Mouse (Mus musculus) heart, postnatal 14 days (tissue): ENCODE results near the gene Crkl. TPM values are rescaled to one million over a fixed set of nuclear protein-coding genes. Genes with fewer than 3 reads are reported as not detected.

Source experiments
- DNase-seq, 2 experiments: peaks; one replicate each; pipeline ENCODE4 v3.0.0; 2021 to 2022
- intact Hi-C: fragments of 180-260 bp; cut with DNase I; formaldehyde crosslinking; loops from one replicate; pipeline ENCODE4 v1.15.1; 2025
- long read RNA-seq, 2 experiments: library from polyadenylated mRNA; stranded (forward); transcript quantifications; one replicate each; pipeline ENCODE4 v2.0.0; 2021
- total RNA-seq, 2 experiments: library from RNA; stranded (reverse); gene quantifications; 2 replicates each; pipeline ENCODE4 v1.2.3; 2021

Gene Crkl
- total RNA-seq: 10 to 100 TPM; 25.2 to 28.9 TPM
- long read RNA-seq, experiment 1, full-length matches to known transcripts: 19 of 22 reads
- long read RNA-seq, experiment 1, partial matches to known transcripts: 0 of 22 reads
- long read RNA-seq, experiment 1, other reads (novel, unspliced or antisense): 3 of 22 reads
- long read RNA-seq, experiment 2, full-length matches to known transcripts: 8 of 11 reads
- long read RNA-seq, experiment 2, partial matches to known transcripts: 0 of 11 reads
- long read RNA-seq, experiment 2, other reads (novel, unspliced or antisense): 3 of 11 reads

DNA sequence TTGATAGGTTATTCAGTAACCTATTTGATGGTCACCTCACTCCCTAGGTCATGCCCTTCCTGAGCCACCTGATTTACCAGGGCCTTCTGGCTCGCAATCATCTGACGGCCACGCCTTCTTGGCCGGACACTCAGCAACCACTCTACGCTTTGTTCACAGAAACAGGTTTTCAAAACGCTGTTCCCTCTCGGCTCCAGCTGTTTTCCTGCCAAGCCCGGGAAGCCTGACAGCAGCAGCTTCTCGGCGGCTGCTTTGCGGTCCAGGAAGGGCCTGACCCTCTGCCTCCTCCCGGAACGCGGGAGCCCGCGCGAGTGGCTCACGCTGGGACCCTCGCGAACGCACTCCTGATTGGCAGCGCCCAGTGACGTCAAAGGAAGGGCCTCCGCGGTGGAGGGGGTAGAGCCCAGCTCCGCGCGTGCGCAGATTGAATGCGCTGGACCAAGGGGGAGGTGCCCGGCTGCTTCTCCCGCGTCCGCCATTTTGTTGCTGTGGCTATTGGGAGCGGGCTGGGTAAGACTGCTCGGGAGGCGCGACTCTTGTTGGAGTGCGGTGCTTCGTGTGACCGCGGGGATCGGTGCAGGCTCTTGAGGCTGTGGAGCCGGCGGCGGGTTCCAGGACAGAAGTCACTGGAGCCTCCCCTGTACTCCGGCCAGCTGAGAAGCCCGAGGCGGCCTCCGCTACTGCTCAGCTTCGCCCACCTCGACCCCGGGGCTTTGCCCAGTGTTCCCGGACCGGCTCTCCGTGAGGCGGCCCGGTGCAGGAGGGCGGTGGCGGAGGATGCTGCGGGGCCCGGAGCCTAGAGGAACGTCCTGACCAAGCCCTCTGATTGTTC is at the start of gene Crkl:
Gene Crkl (plus strand): TSS at position 447 of the 832 bp plus-strand sequence.
- DNase-seq: peak; percentile 98 to 99
- intact Hi-C loops: loop anchor here (2.0 to 5.0 kb wide), 2 partner anchors 44 to 57 kb away; partner anchors contain the start of genes Lztr1, Pi4ka and Snap29

DNA sequence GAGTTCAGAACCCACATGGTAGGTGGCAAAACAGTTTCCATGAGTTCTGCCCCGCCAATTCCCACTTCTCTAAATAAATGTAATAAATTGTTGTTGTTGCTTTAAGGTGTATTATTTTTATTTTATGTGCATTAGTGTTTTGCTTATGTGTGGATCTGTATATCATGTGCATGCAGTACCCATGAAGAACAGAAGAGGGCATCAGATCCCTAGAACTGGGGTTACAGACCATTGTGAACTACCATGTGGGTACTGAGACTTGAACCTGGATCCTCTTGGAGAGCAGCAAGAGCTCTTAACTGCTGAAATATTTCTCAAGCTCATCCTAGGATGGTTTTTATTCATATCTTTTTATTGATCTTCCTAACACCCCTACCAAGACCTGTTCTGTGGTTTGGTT is 48.9 kb upstream of the Crkl start:
- intact Hi-C loops: loop anchor here (5.0 kb wide), 1 partner anchor 214 kb away; the partner anchor contains the start of gene Smpd4
- peak; percentile 11 to 53 for DNase-seq

DNA sequence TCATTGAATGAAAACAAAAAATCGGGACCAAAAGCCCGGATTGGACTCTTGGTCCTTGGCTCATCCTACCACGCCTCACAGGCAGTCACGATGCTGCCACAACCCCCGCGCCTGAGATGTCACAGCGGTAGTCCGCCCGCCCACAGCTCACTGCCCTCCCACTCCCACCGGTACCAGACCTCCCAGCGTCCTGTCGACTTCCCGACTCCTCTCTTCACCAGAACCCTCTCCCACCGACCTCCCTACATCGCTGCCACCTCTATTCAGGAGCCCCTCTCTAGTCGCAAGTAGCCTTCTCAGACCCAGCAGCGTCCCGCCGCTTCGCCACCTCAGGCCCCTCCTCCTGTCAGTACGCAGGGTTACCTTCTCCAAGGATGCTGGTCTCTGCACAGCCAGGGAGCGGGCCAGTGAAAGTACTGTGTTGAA is 46.5 kb upstream of the Crkl start:
- DNase-seq: peak; percentile 65 to 70
- intact Hi-C loops: loop anchor here (5.0 kb wide), 3 partner anchors 47 to 127 kb away; partner anchors contain the start of genes Crkl, Lztr1 and Thap7

DNA sequence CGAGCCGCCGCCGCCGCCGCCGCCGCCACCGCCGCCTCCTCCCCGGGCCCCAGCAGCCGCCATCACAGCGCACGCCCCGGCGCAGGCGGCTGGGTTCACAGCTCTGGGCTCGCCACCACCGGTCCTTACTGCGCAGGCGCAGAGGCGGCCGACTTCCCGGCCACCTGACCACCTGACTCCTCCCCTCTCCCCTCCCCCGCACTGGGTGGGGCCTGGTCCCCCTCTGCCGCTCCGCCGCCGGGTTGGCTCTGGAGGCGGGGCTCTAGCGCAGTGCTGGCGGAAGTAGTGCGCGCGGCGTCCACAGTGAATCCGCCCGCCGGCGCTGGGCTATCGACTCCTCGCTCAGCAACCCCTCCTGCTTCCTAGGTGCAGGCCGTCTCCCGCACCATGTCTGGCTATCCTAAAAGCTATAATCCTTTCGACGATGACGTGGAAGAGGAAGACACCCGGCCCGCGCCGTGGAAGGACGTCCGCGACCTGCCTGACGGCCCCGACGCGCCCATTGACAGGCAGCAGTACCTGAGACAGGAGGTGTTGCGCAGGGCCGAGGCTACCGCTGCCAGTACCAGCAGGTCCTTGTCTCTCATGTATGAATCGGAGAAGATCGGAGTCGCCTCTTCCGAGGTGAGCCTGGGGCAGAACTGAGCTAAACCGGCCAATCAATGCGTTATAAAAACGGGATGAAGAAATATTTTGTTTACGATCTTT is 45.9 kb upstream of the Crkl start, which contains the start of the genes Snap29 and Pi4ka:
Gene Snap29 (plus strand): TSS at position 251 of the 708 bp plus-strand sequence.
Gene Pi4ka (minus strand): TSS at position 579 of the 708 bp plus-strand sequence.
- intact Hi-C loops: loop anchor here (5.0 kb wide), 3 partner anchors 46 to 126 kb away; partner anchors contain the start of genes Crkl, Lztr1 and Thap7
- DNase-seq: peak; percentile 100

DNA sequence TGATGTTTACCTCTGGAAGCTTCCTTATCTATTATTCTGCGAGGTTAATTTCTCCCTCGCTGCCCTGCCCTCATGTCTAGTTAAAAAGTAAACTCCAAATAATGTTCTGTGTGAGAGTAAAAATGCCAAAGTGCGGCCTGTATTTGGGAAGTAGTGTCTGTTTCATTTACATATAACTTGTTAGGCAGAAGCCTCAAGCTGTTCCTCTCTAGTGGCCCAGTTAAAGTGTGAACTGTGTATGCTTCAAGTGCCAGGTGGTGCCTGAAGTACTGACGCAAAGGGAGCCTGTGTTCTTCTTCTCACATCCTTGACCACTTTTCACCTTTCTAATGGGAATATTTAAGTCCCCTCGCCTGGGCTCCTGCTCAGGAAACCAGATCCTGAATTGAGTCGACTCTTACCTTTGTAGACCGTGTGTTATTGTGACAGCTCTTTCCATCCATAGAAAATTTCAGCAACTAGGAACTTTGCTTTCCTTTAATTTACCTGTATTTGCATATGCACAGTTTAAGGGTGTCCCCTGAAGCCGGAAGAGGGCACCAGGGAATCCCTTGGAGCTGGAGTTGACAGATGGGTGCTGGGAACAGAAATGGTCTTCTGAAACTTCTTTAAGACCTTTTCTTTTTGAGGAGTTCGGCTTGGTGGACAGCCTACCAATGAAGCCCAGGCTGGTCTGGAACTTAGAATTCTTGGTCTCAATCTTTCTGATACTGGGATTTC is 45.1 kb upstream of the Crkl start:
- no peak for DNase-seq
- intact Hi-C loops: loop anchor here (5.0 kb wide), 3 partner anchors 46 to 126 kb away; partner anchors contain the start of genes Crkl, Lztr1 and Thap7

DNA sequence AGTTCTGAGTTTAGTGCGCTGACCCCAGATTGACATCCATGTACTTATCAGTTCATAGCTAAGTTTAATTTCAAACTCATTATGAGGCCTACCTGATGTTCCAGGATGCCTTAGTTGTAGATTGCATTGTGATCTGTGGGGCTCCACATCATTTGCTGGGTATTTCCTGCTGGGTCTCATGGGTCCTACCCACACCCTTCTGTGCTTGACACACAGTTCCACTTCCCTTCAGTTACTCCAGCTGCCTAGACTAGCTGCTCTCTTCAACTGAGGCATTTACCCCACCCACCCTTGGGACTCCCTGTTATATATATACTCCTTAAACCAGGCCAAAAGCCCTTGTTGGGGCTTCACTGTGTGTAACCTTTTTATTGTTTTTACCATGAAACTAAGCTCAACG is 42.7 kb upstream of the Crkl start:
- DNase-seq: no peak

DNA sequence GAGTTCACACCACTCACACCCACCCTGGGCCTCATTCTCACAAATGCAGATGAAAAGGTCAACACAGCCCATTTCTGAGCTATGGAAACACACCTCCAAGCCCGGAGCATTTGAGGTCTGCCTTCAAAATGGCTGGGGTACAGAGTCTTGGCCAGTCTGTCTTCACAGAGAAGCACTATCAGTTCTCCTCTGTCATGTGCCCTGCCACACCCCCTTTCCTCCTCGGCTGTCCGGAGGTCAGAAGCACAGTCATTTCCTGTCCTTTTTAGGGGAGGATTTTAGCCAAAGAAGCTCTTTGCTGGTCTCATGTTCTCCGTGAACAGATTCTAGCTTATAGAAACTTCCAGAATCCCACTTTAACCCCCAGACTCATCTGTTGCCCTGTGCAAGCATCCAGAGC is 41.6 kb upstream of the Crkl start:
- peak; percentile 8 to 21 for DNase-seq
- intact Hi-C loops: no loop called here

More for the DNA sequence above, 42.7 kb upstream of the Crkl start:
- intact Hi-C loops: loop anchor here (5.0 kb wide), 3 partner anchors 43 to 123 kb away; partner anchors contain the start of genes Crkl, Lztr1 and Thap7

DNA sequence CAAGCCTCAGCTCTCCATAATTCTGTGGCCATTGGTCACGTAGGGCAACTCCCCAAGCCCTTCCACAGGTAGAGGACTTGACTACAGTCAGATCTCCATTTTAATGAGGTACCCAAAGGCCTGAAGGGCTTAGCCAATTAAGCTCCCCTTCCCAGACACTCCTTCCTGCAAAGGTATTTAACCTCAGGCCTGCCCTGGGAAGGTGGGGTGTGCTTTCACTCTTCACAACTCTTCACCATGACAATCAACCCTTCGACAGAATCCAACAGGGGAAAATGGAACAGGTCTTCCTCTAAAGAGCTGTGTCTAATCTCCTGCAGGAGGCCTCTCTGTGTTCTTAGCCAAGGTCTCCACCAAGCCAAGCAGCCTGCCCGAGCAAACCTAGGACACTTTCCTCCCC is 28.8 kb upstream of the Crkl start:
- DNase-seq: no peak
- intact Hi-C loops: no loop called here

DNA sequence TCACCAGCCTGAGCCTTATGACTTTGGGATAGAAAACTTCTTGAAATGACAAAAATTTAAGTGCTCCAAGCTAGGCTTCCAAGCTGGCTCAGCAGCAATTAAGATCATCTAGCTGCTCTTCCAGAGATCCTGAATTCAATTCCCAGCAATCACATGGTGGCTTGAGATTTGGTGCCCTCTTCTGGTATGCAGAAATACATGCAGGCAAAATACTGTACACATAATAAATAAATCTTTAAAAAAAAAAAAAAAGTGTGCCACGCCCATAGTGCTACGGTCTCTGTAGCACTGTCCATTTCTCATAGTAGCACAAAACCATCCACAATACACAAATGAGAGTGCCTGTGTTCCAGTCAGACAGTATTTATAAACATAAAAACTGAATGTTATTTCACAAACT is 19.2 kb upstream of the Crkl start:
- intact Hi-C loops: no loop called here
- peak in 1 of 2 experiments; percentile 16 for DNase-seq

DNA sequence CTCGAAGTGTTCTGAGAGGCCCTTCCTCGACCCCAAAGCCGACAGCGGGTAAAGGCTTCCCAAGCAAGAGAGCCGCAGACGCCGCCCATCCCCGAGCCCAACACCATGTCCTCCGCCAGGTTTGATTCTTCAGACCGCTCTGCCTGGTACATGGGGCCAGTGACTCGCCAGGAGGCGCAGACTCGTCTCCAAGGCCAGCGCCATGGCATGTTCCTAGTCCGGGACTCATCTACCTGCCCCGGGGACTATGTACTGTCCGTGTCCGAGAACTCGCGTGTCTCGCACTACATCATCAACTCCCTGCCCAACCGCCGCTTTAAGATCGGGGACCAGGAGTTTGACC is 557 bp downstream of the Crkl start:
- intact Hi-C loops: loop anchor here (2.0 to 5.0 kb wide), 2 partner anchors 45 to 56 kb away; partner anchors contain the start of genes Lztr1, Pi4ka and Snap29
- no peak for DNase-seq

DNA sequence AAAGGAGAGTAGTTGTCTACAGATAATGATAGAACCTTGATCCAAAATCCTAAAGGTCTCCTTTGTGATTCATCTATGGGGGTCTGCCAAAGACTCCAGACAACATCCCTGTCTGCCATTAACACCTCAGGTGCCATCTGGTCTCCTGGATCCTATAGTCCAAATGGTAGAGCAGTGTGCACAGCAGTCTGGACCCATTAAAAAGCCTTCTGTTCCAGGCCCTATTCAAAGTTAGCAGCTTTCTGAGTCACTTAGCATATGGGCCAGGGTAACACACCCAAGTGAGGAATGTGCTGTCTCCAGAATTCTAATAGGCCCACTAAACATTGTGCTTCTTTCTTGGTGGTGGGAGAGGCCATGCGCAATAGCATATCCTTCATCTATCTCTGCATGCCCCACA is 5.1 kb downstream of the Crkl start:
- intact Hi-C loops: no loop called here
- DNase-seq: no peak

DNA sequence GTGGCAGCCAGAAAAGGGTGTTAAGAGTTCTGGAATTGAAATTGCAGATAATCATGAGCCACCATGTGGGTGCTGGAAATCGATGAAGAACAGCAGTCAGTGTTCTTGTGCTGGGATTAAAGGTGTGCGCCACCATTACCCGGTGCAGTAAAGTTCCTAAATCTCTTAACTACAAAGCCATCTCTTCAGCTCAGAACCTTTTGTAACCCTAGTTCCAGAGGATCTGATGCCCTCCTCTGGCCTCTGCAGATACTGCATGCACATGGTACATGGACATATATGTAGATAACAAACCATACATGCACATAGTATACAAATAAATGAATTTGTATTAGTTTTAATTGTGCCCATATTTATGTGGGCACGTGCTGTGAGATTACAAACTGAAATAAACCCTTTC is 8.5 kb downstream of the Crkl start:
- intact Hi-C loops: no loop called here
- peak; percentile 7 to 17 for DNase-seq

DNA sequence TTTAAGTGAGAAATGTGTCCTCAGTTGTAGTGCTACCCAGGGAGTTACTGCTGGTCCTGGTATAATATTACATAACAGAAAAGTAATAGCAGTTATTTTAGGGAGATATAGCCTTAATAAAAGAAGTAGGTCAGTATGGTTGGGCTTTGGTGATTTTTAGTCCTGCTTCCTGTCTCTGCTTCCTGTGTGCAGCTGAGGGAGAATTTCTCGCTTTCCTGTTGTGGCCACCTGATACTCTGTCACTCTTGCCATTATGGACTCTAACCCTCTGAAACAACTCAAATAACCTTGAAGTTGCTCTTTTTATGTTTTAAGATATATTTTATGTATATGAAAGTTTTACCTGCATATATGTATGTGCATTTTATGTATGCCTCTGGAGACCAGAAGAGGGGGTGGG is 9.8 kb downstream of the Crkl start:
- intact Hi-C loops: no loop called here
- no peak for DNase-seq

DNA sequence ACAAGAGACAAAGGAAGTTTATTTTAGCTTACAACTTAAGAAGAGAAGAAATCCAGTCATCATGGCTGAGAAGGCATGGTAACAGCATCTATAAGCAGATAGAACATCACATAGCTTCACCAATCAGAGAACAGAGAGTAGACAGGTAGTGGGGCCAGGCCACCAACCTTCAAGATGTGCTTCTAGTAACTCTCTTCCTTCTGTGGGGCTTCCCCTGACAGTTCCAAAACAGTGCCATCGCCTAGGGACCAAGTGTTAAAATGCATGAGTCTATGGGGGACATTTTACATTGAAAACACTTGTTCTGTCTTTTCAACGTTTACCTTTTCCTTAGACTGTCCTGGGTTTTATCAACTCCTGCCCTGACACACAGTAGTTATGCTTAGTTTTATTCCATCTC is 11.4 kb downstream of the Crkl start:
- intact Hi-C loops: no loop called here
- DNase-seq: no peak

DNA sequence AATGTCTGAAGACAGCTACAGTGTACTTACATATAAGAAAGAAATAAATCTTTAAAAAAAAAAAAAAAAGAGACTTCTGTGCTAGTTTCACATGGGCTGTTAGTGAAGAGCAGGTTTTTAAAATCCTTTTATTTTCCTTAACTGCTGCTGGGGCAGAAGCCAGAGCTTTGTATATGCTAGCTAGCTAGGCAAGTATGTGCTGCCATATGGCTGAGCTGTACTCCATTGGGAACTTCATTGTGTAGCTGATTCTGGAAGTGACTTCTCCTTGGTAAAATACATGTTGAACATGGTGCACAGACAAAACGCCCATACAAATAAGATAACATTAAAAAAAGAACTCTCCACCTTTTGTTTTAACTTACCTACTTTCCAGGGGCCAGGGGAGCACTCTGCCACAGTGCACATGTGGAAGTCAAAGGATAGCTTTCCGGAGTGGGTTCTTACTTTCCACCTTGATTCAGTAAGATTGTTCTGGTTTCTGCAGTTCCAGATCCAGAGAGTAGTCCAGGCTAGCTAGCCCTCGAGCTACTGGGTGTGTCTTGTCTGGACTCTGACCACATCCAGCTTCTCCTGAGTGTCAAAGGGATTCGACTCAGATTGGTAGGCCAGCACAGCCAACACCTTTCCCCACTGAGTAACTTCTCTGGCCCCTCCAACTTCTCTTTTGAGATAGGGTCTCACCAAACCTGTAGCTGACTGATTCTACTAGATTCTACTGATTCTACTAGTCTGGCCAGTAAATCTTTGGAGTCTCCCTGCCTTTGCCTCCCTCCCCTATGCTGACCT is 15.3 kb downstream of the Crkl start:
- DNase-seq: no peak
- intact Hi-C loops: no loop called here

DNA sequence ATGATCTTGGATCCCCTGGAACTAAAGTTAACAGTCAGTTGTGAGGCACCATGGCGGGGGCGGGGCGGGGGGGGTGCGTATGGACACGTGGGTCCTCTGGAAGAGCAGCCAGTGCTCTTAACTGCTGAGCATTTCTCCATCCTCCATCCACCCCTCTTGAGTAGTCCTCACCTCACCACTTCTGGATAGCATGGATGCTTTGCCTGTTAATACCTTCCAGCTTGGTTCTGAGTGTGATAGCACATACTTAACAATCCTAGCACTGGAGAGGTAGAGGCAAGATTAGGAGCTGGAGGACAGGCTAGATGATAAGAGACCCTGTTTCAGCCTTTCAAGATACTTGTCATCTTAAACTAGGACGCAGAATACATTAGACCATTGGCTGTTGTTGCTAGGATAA is 20.7 kb downstream of the Crkl start:
- intact Hi-C loops: no loop called here
- no peak for DNase-seq

DNA sequence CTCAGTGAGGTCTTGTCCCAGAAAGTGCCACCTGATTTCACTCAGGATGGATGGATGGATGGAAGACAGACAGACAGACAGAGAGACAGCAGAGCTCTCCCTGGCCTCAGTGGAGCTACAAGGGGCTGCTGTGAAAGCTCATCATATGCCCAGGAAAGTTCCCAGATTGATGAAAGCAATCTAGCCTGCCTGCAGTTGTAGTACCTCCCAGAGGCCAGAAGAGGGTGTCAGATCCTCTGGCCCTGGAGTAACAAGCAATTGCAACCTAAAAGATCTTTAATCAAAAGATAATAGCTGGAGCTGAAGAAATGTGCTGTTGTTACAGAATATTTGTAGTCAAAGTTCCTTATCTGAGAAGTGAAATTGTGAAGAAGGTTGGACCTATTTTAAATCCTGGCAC is 22.3 kb downstream of the Crkl start:
- intact Hi-C loops: no loop called here
- peak in 1 of 2 experiments; percentile 25 for DNase-seq

DNA sequence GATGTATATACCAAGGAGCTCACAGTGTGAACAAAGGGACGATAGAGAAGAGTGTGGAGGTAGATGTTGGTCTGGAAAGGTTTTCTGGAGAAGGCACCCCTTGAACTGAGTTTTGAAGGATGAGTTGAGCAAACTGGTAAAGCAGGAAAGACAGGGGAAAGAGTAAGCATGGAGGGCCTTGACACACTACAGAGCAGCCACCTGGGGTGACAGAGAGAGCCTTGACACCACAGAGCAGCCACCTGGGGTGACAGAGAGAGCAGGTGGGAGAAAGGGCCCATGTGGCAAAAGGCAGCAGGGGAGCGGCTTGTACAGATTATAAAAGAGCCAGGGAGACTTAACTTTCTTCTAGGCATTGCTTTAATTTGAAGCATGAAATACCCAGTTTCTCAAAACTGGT is 23.0 kb downstream of the Crkl start:
- DNase-seq: no peak
- intact Hi-C loops: no loop called here

DNA sequence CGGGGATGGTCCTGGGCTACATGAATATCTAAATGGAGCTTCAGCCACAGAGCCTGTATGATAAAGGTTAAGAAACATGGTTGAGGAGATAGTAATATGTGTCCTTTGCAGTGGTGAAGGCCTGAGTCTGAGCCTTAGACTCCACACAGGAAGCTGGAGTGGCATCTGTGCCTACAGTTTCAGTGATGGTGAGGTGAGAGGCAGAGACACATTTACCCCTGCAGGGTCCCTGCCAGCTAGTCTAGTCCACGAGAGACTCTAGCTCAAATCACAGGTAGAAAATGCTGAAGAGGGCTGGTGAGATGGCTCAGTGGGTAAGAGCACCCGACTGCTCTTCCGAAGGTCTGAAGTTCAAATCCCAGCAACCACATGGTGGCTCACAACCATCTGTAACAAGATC is 23.5 kb downstream of the Crkl start:
- intact Hi-C loops: no loop called here

More for the DNA sequence above, 23.5 kb downstream of the Crkl start:
- DNase-seq: no peak
